Mouse (Mus musculus): ENCODE measurements at regions not wholly inside any gene's neighbourhood (a gene's known extent, or its start where the extent isn't known, plus 50 kb on each side); places are given as distances from the start of the nearest gene placed in this dataset.

DNA sequence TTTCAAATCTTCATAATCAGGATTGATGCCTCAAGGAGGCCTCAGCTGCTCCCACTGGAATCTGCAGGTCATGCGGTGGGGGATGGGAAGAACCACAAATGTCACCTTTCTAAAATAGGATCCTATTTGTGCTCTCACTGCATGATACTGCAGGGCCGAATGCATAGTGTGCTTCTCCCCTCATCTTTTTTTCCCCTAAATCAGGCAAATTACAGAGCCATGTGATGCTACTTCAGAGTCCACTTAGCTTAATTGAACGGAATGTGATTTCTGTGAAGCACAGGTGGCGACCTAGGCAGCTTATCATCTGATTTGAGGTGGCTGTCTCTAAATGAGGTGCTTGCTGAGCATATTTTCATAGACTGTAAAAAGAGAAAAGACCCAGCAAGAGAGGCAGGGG lies 2841.0 kb upstream of the Gm6569 start:
- TF ChIP-seq POLR2A (IDR thresholded peaks at IDR 0.05; ENCODE audit: extremely low read depth, insufficient read depth, low read length) (no peak), CTCF (IDR thresholded peaks at IDR 0.05; ENCODE audit: low read depth, low read length) (no peak)

Measured in liver, adult 2 months (tissue).